Mouse (Mus musculus): ENCODE measurements at regions not wholly inside any gene's neighbourhood (a gene's known extent, or its start where the extent isn't known, plus 50 kb on each side); places are given as distances from the start of the nearest gene placed in this dataset.

DNA sequence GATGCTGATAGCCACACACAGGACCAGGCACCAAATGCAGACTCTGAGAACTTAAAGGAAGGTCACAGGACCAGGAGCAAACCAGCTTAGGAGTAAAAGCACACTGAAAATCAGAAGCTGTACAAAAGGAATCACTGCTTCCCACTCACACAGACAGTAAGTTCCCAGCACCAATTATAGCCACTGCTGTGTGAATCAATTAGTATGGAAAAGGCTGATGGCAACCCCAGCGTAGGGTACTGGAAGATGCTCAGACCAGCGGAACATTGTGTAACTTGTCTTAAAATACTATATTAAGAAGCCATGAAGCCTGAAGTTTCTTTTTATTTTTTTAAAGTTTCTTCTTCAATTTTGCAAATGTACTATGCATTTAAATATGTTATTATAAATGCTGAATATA, 115.8 kb downstream of the Lnpk start:
- Histone ChIP-seq H3K27me3 (ENCODE audit: control insufficient read depth, insufficient read depth, low read length, poor library complexity, severe bottlenecking) (no peaks in the 10 kb centered on the region), H3K36me3 (ENCODE audit: control insufficient read depth, insufficient read depth, low read length, poor library complexity, severe bottlenecking) (no peaks in the 10 kb centered on the region)
- DNase-seq (ENCODE audit: low read depth, low spot score) = no peak

DNA sequence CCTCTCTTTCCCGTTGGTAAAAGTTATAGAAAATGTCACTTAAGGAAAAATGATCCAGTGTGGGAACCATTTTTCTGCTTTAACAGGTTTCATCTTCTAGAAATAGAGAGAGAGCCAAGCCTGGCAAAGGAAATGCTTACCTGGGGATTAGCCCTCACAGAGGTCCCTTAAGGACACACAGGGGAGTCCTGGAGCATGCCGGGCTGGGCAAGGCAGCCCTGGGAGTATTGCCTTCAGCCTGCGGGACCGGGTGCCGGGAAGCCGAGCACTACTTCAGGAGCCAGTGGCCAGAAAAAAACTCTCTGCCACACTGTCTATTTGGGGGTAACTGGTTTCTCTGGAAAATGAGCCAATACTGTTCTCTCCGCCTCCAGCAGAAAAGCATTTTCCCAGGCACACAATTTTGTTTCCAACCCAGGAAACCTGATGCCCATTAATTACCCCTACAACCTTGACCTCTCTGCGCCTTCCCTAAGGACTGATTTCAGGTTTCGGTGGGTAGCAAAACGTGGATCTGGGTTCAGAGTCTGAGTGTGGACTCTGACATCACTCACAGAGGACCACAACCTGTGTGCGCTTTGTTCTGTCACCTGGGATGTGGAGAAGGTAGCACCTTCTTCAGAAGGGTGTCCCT, 117.9 kb downstream of the Lnpk start:
- Histone ChIP-seq H3K27me3 (ENCODE audit: control insufficient read depth, insufficient read depth, low read length, poor library complexity, severe bottlenecking) (no peaks in the 10 kb centered on the region), H3K36me3 (ENCODE audit: control insufficient read depth, insufficient read depth, low read length, poor library complexity, severe bottlenecking) (no peaks in the 10 kb centered on the region)
- no peak for DNase-seq (ENCODE audit: low read depth, low spot score)

- Histone ChIP-seq H3K36me3 (ENCODE audit: control insufficient read depth, insufficient read depth, low read length, poor library complexity, severe bottlenecking) (no peaks in the 10 kb centered on the region), H3K27me3 (ENCODE audit: control insufficient read depth, insufficient read depth, low read length, poor library complexity, severe bottlenecking) (no peaks in the 10 kb centered on the region)
- no peak for DNase-seq (ENCODE audit: low read depth, low spot score)
These were observed 124.8 kb downstream of the Lnpk start for GRCm38 (mm10) chr2:74454431-74454830.

DNA sequence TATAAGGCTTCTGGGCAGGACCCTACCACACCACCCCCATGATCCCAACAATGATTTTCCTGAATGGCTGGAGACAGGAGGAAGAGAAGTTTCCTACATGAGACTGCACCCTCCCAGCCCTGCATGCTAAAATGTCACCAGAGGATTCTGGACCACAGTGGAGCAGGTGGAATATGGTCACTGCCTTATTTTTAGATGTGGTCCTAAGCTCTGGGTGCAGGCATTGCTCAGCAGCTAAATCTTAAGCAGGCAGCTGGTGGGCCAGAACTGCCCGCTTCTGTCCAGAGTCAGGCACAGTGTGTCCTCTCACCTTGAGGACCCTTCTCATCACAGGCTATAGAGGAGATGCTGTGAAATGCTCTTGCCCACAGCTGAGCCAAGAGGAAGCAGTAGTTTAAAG, 126.6 kb downstream of the Lnpk start:
- no peaks in the 10 kb centered on the region for H3K27me3 ChIP-seq (ENCODE audit: control insufficient read depth, insufficient read depth, low read length, poor library complexity, severe bottlenecking)
- DNase-seq (ENCODE audit: low read depth, low spot score) = no peak
- no peaks in the 10 kb centered on the region for H3K36me3 ChIP-seq (ENCODE audit: control insufficient read depth, insufficient read depth, low read length, poor library complexity, severe bottlenecking)

GRCm38 (mm10) chr2:74451578-74451977, 127.7 kb downstream of the Lnpk start:
- Histone ChIP-seq H3K36me3 (ENCODE audit: control insufficient read depth, insufficient read depth, low read length, poor library complexity, severe bottlenecking) (no peaks in the 10 kb centered on the region), H3K27me3 (ENCODE audit: control insufficient read depth, insufficient read depth, low read length, poor library complexity, severe bottlenecking) (no peaks in the 10 kb centered on the region)
- DNase-seq (ENCODE audit: low read depth, low spot score) = no peak

- no peak for DNase-seq (ENCODE audit: low read depth, low spot score)
- Histone ChIP-seq H3K36me3 (ENCODE audit: control insufficient read depth, insufficient read depth, low read length, poor library complexity, severe bottlenecking) (no peaks in the 10 kb centered on the region), H3K27me3 (ENCODE audit: control insufficient read depth, insufficient read depth, low read length, poor library complexity, severe bottlenecking) (no peaks in the 10 kb centered on the region; the same call in 1 of the 2 replicates)
These were observed 128.2 kb downstream of the Lnpk start for GRCm38 (mm10) chr2:74451038-74451437.

DNA sequence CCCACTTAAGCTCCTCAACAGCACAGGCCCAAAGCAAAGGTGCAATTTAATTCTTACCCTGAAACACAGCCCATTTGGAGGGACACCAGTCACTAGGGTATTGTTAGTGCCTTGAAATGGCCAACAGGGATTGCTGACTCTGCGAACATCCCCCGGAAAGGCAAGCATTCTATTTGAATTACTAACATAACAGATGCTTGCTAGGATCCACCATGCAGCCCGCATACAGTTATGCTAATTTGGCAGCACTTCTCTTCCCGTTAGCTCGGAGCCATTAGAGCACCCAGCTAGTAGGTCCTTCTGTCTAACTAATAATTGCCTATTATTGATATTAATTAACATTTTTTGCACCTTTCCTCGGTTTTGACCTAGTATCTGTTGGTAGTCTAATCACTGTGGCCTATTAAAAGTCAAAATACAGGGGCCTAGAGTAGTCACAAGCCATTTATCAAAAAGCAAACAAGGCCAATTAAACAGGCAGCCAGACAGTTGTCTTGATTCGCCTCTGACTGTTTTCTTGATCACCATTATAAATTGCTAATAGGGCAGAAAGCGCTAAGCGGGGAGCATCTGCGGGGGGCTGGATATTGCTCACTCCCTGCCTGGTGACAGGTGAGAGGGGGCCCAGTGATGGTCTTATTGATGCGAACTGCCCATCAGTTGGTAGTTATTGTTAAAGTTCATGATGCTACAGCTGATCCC, 129.0 kb downstream of the Lnpk start:
- Histone ChIP-seq H3K36me3 (ENCODE audit: control insufficient read depth, insufficient read depth, low read length, poor library complexity, severe bottlenecking) (no peaks in the 10 kb centered on the region), H3K27me3 (ENCODE audit: control insufficient read depth, insufficient read depth, low read length, poor library complexity, severe bottlenecking) (no peaks in the 10 kb centered on the region; the same call in 1 of the 2 replicates)
- DNase-seq (ENCODE audit: low read depth, low spot score) = no peak

GRCm38 (mm10) chr2:74435184-74435911, 143.9 kb downstream of the Lnpk start:
- no peaks in the 10 kb centered on the region for H3K27me3 ChIP-seq (ENCODE audit: control insufficient read depth, insufficient read depth, low read length, poor library complexity, severe bottlenecking)
- H3K36me3 ChIP-seq (ENCODE audit: control insufficient read depth, insufficient read depth, low read length, poor library complexity, severe bottlenecking) = no peaks in the 10 kb centered on the region
- no peak for DNase-seq (ENCODE audit: low read depth, low spot score)

DNA sequence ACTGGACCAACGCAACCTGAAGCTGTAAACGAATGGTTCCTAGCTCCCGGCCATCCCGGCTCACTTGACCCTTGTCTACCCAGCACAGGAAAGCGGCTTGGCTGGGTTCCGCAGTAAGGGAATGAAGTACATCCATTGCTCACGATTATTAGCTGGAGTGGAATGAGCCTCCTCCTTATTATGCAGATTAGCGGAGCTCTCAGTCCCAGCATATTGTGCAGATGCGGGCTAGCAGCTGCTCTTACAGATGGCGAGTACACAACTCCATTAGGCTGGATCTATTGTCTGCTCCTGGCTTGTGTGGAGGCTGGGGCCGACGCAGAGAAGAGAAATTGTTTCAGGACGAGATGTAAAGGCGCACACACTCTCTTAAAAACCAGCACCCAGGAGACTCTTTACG, 152.5 kb downstream of the Lnpk start:
- no peaks in the 10 kb centered on the region for H3K27me3 ChIP-seq (ENCODE audit: control insufficient read depth, insufficient read depth, low read length, poor library complexity, severe bottlenecking)
- DNase-seq (ENCODE audit: low read depth, low spot score) = no peak
- no peaks in the 10 kb centered on the region for H3K36me3 ChIP-seq (ENCODE audit: control insufficient read depth, insufficient read depth, low read length, poor library complexity, severe bottlenecking)

DNA sequence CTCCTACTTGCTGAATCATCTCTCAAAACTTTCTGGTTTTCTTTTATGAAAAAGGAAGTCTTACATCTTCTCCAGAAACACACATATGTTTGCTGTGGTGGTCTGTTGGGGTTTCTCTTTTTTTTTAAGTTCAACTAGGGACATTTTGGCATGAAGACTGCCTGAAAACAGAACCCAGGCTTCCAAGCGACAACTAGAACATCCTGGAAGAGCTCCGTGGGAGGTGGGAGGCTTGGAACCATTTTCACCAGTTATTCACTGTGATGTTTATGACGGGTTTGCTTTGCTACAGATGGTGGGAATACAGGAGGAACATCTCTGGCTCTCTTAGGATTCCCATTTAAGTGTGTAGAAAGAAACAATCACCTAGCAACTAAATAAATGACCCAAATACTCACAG, 154.5 kb downstream of the Lnpk start:
- Histone ChIP-seq H3K27me3 (ENCODE audit: control insufficient read depth, insufficient read depth, low read length, poor library complexity, severe bottlenecking) (no peaks in the 10 kb centered on the region), H3K36me3 (ENCODE audit: control insufficient read depth, insufficient read depth, low read length, poor library complexity, severe bottlenecking) (no peaks in the 10 kb centered on the region)
- DNase-seq (ENCODE audit: low read depth, low spot score) = no peak

DNA sequence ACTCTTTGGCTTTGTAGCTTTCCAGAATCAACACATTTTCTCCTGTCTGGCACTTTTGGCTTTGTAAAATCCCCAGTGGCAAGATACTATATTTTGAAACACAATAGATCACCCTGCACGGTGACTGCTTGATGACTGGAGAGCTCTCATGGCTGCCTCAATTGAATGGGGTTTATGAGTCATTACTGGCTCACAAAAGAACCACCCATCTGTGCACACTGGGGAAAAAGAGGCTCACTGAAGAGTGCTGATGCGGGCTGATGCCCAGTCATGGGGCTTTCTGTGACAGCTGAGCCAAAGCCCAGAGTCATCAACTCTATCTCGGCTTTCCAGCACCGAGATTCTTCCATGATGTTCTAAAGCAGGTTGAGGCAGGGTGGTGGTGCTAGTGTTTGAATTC, 163.1 kb downstream of the Lnpk start:
- no peak for DNase-seq (ENCODE audit: low read depth, low spot score)
- Histone ChIP-seq H3K36me3 (ENCODE audit: control insufficient read depth, insufficient read depth, low read length, poor library complexity, severe bottlenecking) (no peaks in the 10 kb centered on the region), H3K27me3 (ENCODE audit: control insufficient read depth, insufficient read depth, low read length, poor library complexity, severe bottlenecking) (no peaks in the 10 kb centered on the region)

DNA sequence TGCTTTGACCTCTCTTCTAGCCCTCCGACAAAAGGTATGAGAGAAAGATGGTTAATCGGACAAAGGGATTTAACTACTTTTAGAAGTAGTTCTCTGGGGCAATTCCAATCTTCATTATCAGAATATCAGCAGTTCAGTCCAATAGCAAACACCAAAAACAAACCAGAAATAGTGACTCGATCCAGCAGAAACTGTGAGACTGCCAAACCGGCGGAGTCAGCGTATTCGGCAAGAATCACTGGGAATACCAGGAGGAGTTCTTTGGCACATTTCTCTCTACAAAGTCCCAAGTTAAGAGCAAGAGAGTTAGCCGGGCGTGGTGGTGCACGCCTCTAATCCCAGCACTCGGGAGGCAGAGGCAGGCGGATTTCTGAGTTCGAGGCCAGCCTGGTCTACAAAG, 164.5 kb downstream of the Lnpk start:
- DNase-seq (ENCODE audit: low read depth, low spot score) = no peak
- H3K36me3 ChIP-seq (ENCODE audit: control insufficient read depth, insufficient read depth, low read length, poor library complexity, severe bottlenecking) = no peaks in the 10 kb centered on the region
- no peaks in the 10 kb centered on the region for H3K27me3 ChIP-seq (ENCODE audit: control insufficient read depth, insufficient read depth, low read length, poor library complexity, severe bottlenecking)

- DNase-seq (ENCODE audit: low read depth, low spot score) = no peak
- no peaks in the 10 kb centered on the region for H3K36me3 ChIP-seq (ENCODE audit: control insufficient read depth, insufficient read depth, low read length, poor library complexity, severe bottlenecking)
- no peaks in the 10 kb centered on the region for H3K27me3 ChIP-seq (ENCODE audit: control insufficient read depth, insufficient read depth, low read length, poor library complexity, severe bottlenecking)
These were observed 169.3 kb downstream of the Lnpk start for GRCm38 (mm10) chr2:74409856-74410404.

- DNase-seq (ENCODE audit: low read depth, low spot score) = no peak
- Histone ChIP-seq H3K27me3 (ENCODE audit: control insufficient read depth, insufficient read depth, low read length, poor library complexity, severe bottlenecking) (no peaks in the 10 kb centered on the region), H3K36me3 (ENCODE audit: control insufficient read depth, insufficient read depth, low read length, poor library complexity, severe bottlenecking) (no peaks in the 10 kb centered on the region)
These were observed 174.7 kb downstream of the Lnpk start for GRCm38 (mm10) chr2:74404493-74404892.

DNA sequence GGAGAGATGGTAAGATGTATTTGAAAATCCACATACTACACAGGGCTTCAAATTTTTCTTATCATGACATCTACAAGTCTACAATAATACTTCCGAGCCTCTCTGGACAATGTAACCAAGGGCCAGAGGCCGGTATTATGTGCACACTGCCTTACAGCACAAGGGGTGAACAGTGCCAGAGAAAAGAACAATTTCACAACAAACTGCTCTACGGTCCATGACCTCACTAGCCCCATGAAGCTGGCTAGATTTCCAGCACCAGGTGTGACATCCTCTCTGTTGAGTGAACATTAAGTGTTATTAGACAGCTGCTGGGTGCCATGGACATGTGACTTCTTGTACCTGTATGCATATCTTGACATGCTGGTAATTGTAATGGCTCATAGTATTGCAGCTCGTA, 188.2 kb downstream of the Lnpk start:
- DNase-seq (ENCODE audit: low read depth, low spot score) = no peak
- no peaks in the 10 kb centered on the region for H3K27me3 ChIP-seq (ENCODE audit: control insufficient read depth, insufficient read depth, low read length, poor library complexity, severe bottlenecking)
- H3K36me3 ChIP-seq (ENCODE audit: control insufficient read depth, insufficient read depth, low read length, poor library complexity, severe bottlenecking) = no peaks in the 10 kb centered on the region
